Mouse (Mus musculus): ENCODE measurements around the gene Rtp1. TPM values are rescaled to one million over a fixed set of nuclear protein-coding genes. Genes with fewer than 3 reads are reported as not detected.

Gene Rtp1
- polyA plus RNA-seq, 1 experiment from 2014 or later, result not detected

DNA sequence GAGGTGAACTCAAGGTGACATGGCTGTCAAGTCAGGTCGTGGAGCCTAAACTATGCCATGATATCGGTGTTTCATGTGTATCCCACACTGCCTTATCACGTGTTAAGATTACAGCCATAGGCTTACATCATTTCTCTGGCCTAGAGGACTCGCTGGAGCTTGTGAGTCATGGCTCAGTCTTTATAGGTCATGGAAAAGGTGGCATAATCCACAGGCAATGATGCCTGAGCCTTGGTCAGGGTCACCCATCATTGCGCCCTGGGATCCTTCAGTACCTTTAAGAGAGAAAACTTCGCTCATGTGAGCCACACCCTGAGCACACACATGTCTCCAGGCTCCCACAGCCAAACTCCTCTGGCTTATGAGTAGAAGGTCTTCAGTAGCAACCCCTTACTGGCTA lies 42.6 kb downstream of the Rtp1 start:
- Histone ChIP-seq H3K36me3 (ENCODE audit: control insufficient read depth, insufficient read depth, low read length) (no peaks in the 10 kb centered on the region), H3K27ac (ENCODE audit: low read depth) (no peak overlapping the region), H3K4me1 (replicated peaks; ENCODE audit: control insufficient read depth, insufficient read depth, low read length) (no peaks in the 10 kb centered on the region), H3K27me3 (replicated peaks; ENCODE audit: control insufficient read depth, insufficient read depth, low read length) (no peaks in the 10 kb centered on the region), H3K4me3 (ENCODE audit: low read depth, low read length) (no peak overlapping the region), H3K4me2 (ENCODE audit: low read length) (no peak overlapping the region), H3K9ac (ENCODE audit: low read length) (no peak overlapping the region), H3K9me3 (ENCODE audit: control insufficient read depth, low read length) (no peaks in the 10 kb centered on the region)
- DNase-seq (ENCODE audit: low spot score), result no peak
- 89% methylated on average over 6 of the region's 6 CpGs for WGBS
- no peak for ATAC-seq (replicated peaks; ENCODE audit: low FRiP score, low TSS enrichment, low read depth)

DNA sequence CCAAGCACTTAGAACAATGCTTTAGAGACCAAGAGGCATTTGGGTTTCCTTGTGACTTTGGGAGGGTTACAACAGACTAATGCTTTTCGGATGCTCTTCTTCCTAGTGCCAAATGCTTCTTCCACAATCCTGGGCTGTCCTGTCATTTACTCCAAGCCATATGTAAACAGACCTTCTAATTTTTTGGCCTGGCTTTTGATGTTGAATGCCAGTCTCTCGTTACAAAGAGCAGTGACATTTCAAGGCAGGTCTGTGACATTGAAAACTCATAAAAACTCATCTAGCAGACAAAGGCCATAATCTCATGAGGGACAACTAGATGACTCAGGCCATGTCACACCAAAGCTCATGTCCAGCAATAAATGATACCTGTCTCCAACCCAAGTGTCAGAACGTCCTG lies 43.1 kb downstream of the Rtp1 start:
- Histone ChIP-seq H3K4me3 (ENCODE audit: low read depth, low read length) (no peak overlapping the region), H3K4me2 (ENCODE audit: low read length) (no peak overlapping the region), H3K27me3 (replicated peaks; ENCODE audit: control insufficient read depth, insufficient read depth, low read length) (no peaks in the 10 kb centered on the region), H3K9ac (ENCODE audit: low read length) (no peak overlapping the region), H3K4me1 (replicated peaks; ENCODE audit: control insufficient read depth, insufficient read depth, low read length) (no peaks in the 10 kb centered on the region), H3K9me3 (ENCODE audit: control insufficient read depth, low read length) (no peaks in the 10 kb centered on the region), H3K27ac (ENCODE audit: low read depth) (no peak overlapping the region), H3K36me3 (ENCODE audit: control insufficient read depth, insufficient read depth, low read length) (no peaks in the 10 kb centered on the region)
- DNase-seq (ENCODE audit: low spot score), result no peak
- WGBS, result 49% methylated on average over 3 of the region's 3 CpGs
- ATAC-seq (replicated peaks; ENCODE audit: low FRiP score, low TSS enrichment, low read depth), result no peak

- 91% methylated on average over 4 of the region's 4 CpGs for WGBS
Observed at GRCm38 (mm10) chr16:23475651-23476050, 46.7 kb downstream of the Rtp1 start.

DNA sequence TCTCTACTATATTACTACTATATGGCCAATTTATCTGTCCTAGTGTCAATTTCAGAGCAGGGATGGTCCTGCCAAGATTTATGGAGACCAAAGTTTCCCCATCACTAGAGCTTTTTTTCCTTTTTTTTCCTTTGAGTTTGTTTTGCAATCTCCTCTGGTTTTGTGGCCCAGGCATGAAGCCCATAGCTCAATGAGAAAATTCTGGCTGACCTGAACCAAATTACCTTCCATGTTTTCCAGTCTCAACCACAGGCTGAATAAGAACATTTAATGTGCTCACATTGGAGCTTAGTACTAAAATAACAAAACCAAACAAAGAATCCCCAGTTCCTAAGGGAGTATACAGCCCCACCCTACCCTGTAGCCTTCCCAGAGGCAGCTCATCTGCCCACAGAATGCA lies 47.7 kb downstream of the Rtp1 start:
- Histone ChIP-seq H3K9me3 (ENCODE audit: control insufficient read depth, low read length) (no peaks in the 10 kb centered on the region), H3K4me2 (ENCODE audit: low read length) (no peak overlapping the region), H3K27me3 (replicated peaks; ENCODE audit: control insufficient read depth, insufficient read depth, low read length) (no peaks in the 10 kb centered on the region), H3K36me3 (ENCODE audit: control insufficient read depth, insufficient read depth, low read length) (no peaks in the 10 kb centered on the region), H3K4me3 (ENCODE audit: low read depth, low read length) (no peak overlapping the region), H3K27ac (ENCODE audit: low read depth) (no peak overlapping the region), H3K9ac (ENCODE audit: low read length) (no peak overlapping the region), H3K4me1 (replicated peaks; ENCODE audit: control insufficient read depth, insufficient read depth, low read length) (no peaks in the 10 kb centered on the region)
- no peak for ATAC-seq (replicated peaks; ENCODE audit: low FRiP score, low TSS enrichment, low read depth)
- no peak for DNase-seq (ENCODE audit: low spot score)

More at GRCm38 (mm10) chr16:23475651-23476050, 46.7 kb downstream of the Rtp1 start:
- Histone ChIP-seq H3K36me3 (ENCODE audit: control insufficient read depth, insufficient read depth, low read length) (no peaks in the 10 kb centered on the region), H3K4me2 (ENCODE audit: low read length) (no peak overlapping the region), H3K4me3 (ENCODE audit: low read depth, low read length) (no peak overlapping the region), H3K4me1 (replicated peaks; ENCODE audit: control insufficient read depth, insufficient read depth, low read length) (no peaks in the 10 kb centered on the region), H3K27me3 (replicated peaks; ENCODE audit: control insufficient read depth, insufficient read depth, low read length) (no peaks in the 10 kb centered on the region), H3K27ac (ENCODE audit: low read depth) (no peak overlapping the region), H3K9ac (ENCODE audit: low read length) (no peak overlapping the region), H3K9me3 (ENCODE audit: control insufficient read depth, low read length) (no peaks in the 10 kb centered on the region)
- no peak for DNase-seq (ENCODE audit: low spot score)
- ATAC-seq (replicated peaks; ENCODE audit: low FRiP score, low TSS enrichment, low read depth), result no peak

- H3K27ac ChIP-seq (ENCODE audit: low read depth), result no peak overlapping the region
- no peak overlapping the region for H3K4me2 ChIP-seq (ENCODE audit: low read length)
- H3K36me3 ChIP-seq (ENCODE audit: control insufficient read depth, insufficient read depth, low read length), result no peaks in the 10 kb centered on the region
- no peaks in the 10 kb centered on the region for H3K4me1 ChIP-seq (replicated peaks; ENCODE audit: control insufficient read depth, insufficient read depth, low read length)
- H3K4me3 ChIP-seq (ENCODE audit: low read depth, low read length), result no peak overlapping the region
- WGBS, result 76% methylated on average over 7 of the region's 7 CpGs
- no peaks in the 10 kb centered on the region for H3K27me3 ChIP-seq (replicated peaks; ENCODE audit: control insufficient read depth, insufficient read depth, low read length)
- ATAC-seq (replicated peaks; ENCODE audit: low FRiP score, low TSS enrichment, low read depth) (no peak), DNase-seq (ENCODE audit: low spot score) (no peak)
- no peaks in the 10 kb centered on the region for H3K9me3 ChIP-seq (ENCODE audit: control insufficient read depth, low read length)
- no peak overlapping the region for H3K9ac ChIP-seq (ENCODE audit: low read length)
Observed at GRCm38 (mm10) chr16:23479872-23480603, 51.1 kb downstream of the Rtp1 start.

DNA sequence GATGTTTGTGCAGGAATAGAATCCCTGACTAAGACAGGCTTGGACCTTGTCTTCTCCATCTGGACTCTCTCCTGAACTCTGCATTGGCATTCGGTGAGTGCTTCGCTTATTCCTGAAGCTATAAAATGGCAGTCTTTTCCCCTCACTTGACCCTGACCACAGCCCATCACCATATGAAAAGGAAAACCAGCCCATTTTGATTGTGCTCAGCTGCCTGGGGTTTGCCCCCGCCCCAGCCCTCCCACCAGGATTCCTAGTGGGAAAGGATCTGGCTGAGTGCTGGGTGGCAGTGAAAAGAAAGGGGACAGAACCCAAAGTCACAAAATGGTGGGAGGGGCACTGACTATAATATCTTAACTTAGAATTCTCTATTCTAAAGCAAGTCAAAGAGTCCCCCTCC lies 53.3 kb downstream of the Rtp1 start:
- WGBS, result 84% methylated on average over 3 of the region's 3 CpGs
- ATAC-seq (replicated peaks; ENCODE audit: low FRiP score, low TSS enrichment, low read depth) (no peak), DNase-seq (ENCODE audit: low spot score) (no peak)
- Histone ChIP-seq H3K4me2 (ENCODE audit: low read length) (no peak overlapping the region), H3K4me3 (ENCODE audit: low read depth, low read length) (no peak overlapping the region), H3K9ac (ENCODE audit: low read length) (no peak overlapping the region), H3K27ac (ENCODE audit: low read depth) (no peak overlapping the region), H3K9me3 (ENCODE audit: control insufficient read depth, low read length) (no peaks in the 10 kb centered on the region), H3K27me3 (replicated peaks; ENCODE audit: control insufficient read depth, insufficient read depth, low read length) (no peaks in the 10 kb centered on the region), H3K4me1 (replicated peaks; ENCODE audit: control insufficient read depth, insufficient read depth, low read length) (no peaks in the 10 kb centered on the region), H3K36me3 (ENCODE audit: control insufficient read depth, insufficient read depth, low read length) (no peaks in the 10 kb centered on the region)

DNA sequence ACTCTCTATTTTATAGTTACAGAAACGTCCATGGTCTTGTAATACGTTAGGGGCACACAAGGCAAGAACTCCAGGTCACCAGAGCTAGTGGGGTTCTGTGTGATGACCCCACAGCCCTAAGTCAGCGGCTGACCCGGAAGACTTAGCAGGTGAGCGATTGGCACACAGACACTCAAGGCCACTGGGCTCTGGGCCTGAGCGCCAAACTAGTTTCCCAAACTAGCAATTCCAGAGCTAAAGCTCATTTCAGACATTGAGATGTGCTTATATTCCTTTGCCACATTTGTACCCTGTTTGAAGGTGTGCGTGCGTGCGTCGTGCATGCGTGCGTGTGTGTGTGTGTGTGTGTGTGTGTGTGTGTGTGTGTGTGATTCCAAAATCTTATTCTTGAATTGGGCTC lies 53.9 kb downstream of the Rtp1 start:
- 95% methylated on average over 12 of the region's 12 CpGs for WGBS
- no peaks in the 10 kb centered on the region for H3K36me3 ChIP-seq (ENCODE audit: control insufficient read depth, insufficient read depth, low read length)
- no peak overlapping the region for H3K9ac ChIP-seq (ENCODE audit: low read length)
- H3K4me3 ChIP-seq (ENCODE audit: low read depth, low read length), result no peak overlapping the region
- no peaks in the 10 kb centered on the region for H3K9me3 ChIP-seq (ENCODE audit: control insufficient read depth, low read length)
- ATAC-seq (replicated peaks; ENCODE audit: low FRiP score, low TSS enrichment, low read depth), result no peak
- H3K27me3 ChIP-seq (replicated peaks; ENCODE audit: control insufficient read depth, insufficient read depth, low read length), result no peaks in the 10 kb centered on the region
- H3K27ac ChIP-seq (ENCODE audit: low read depth), result no peak overlapping the region
- DNase-seq (ENCODE audit: low spot score), result no peak
- H3K4me2 ChIP-seq (ENCODE audit: low read length), result no peak overlapping the region
- no peaks in the 10 kb centered on the region for H3K4me1 ChIP-seq (replicated peaks; ENCODE audit: control insufficient read depth, insufficient read depth, low read length)

DNA sequence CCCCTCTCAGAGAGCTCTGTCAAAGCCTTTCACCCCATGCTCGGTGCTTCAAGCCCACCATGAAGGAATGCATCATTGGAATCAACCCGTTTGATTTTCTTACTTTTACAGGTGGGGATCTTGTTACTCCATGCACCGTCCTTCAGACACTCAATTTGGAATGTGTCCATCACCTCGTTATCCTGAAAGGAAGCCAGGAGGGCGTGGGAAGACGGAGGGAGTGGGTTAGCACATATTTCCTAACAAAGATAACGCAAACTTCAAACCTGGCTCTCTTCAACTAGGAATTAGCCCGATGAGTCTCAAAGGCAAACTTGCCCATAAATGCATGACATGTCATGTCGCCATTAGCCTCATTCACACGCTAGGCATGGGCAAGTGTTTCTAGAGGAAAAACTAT lies 54.4 kb downstream of the Rtp1 start:
- Histone ChIP-seq H3K36me3 (ENCODE audit: control insufficient read depth, insufficient read depth, low read length) (no peaks in the 10 kb centered on the region), H3K27me3 (replicated peaks; ENCODE audit: control insufficient read depth, insufficient read depth, low read length) (no peaks in the 10 kb centered on the region), H3K9me3 (ENCODE audit: control insufficient read depth, low read length) (no peaks in the 10 kb centered on the region), H3K4me3 (ENCODE audit: low read depth, low read length) (no peak overlapping the region), H3K4me1 (replicated peaks; ENCODE audit: control insufficient read depth, insufficient read depth, low read length) (no peaks in the 10 kb centered on the region), H3K4me2 (ENCODE audit: low read length) (no peak overlapping the region), H3K9ac (ENCODE audit: low read length) (no peak overlapping the region), H3K27ac (ENCODE audit: low read depth) (no peak overlapping the region)
- DNase-seq (ENCODE audit: low spot score), result no peak
- ATAC-seq (replicated peaks; ENCODE audit: low FRiP score, low TSS enrichment, low read depth), result no peak
- 89% methylated on average over 10 of the region's 10 CpGs for WGBS

Data from intestine, embryonic 14.5 days (tissue).